Mouse (Mus musculus): Measurements from ENCODE around the gene Brf1.

The Brf1 gene

DNA sequence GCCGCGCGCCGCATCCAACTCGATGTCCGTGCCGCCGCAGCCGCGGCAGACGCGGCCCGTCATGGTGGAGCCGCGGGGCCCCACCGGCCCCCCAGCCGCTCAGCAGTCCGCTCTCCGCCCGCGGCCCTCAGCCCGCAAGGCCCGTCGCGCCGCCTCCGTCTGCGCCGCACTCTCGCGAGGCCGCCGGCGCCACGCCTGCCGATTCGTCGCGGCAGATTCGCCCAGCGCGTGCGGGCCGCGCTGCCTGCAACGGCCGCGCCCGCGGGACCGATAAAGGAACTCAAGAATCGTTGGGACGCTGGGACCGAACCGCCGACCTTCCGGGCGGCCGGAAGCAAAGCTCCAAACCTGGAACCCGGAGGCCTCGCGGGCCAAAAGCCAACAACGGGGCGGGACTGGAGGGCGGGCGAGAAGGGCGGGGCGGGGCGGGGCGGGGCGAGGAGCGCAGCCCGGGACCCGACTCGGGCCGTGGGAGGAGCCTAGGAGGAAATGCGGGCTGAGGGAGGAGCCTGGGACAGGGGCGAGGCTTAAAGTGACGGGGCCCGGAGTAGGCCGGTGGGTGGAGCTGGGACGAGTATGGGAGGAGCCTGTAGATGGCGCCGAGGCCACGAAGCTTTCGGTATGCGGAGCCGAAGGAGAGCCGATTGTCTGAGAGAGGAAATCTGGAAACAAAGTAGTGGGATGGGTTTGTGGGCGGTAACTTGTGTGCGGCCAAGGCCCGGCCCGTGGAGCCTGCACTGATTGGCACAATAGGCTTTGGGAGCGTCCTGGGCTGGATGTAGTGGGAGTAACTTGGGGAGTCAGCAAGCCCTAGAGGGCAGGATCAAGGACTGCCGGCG lies at the start of gene Brf1:
Gene Brf1 (minus strand): TSS at position 411 of the 839 bp plus-strand sequence.
- peak; percentile 99 for DNase-seq (ENCODE audit: low spot score)

DNA sequence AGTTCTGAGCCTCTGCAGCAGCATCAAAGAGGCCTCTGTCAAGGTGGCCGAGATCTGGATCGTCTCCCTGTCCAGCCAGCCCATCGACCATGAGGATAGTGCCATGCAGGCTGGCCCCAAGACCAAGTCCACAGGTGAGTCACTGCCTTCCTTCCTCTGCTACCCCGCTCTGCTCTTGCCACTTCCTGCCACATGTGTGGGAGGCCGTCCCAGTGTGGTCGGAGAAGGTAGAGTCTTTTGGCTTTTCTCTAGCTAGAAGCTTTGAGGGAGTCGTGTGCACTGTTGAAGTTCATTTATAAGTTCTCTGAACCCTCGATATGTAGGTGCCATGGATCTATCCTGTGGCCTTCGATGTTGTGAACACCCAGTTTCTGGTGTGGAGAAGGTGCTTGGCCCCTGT lies 49.3 kb upstream of the Brf1 start:
- DNase-seq (ENCODE audit: low spot score) = no peak

DNA sequence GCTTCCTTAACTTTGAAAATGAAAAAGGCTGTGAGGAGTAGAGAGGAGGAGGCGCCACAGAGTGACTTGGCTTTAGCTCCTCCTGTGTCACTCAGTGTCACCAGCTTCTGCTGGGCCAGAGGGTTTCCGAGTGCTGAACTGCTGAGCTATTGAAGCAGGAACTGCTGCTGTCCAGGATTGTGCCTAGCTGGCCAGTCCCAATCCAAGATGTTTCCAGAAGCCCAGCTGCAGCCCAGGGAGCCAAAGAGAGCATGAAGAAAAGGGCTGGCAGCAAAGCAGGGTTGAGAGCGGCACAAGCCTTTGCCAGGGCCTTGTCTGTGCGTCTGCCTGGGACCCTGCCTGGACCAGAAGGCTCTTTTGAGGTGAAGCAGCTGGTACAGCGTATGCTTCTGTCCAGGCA lies 47.6 kb upstream of the Brf1 start:
- DNase-seq (ENCODE audit: low spot score) = no peak

GRCm38 (mm10) chr12:113046861-113047260 lies 46.4 kb upstream of the Brf1 start:
- DNase-seq (ENCODE audit: low spot score) = no peak

DNA sequence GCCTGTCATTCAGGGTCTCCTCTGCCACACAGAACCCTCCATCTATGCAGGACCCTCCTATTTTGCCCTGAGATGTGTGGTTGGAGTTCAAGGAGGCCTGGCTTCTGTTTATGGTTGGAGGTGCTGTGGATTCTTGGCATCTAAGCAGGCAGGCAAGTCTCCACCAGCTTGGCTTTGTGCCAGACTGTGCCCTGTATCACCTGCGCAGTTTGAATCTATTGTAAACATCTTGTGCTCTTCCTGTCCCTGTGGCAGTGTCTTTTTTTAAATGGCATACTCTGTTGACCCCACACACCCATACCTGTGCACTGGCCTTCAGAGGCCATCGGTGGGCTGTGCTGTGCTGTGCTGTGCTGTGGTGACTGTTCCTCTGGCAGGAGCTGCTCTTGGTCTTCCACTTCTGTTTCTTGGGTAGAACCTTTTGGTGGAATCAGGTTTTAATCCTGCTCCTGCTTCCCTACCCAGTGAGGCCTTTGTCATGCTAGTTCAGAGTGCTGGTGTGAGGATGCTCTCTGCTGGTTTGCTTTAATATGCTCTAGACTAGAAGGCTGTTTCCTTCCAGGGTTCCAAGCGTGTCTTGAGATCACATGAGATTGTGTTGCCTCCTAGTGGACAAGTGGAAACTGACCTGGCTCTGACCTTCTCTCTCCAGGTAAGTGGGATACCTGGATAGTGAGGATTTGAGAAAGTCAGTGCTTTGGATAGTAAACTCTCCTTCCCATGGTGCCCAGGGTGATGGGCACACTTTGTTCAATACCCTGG lies 44.6 kb upstream of the Brf1 start:
- no peak for DNase-seq (ENCODE audit: low spot score)

DNA sequence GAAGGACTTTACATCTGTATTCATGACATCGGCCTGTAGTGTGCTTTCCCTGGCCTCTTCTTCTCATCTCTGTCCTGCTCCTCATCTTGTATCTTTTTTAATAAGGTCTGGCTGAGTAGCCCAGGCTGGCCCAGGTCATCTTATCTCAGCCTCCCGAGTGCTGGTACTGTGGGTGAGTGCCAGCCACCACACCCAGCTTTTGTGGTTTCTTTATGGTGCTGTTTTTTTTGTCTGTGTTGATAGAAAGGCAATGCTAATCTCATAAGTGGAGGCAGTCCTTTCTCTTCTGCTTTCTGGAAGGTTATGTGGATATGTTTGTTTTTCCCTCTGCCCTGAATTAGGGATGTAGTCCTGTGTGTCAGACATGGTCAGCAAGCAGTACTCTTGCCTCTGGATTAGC lies 42.0 kb upstream of the Brf1 start:
- DNase-seq (ENCODE audit: low spot score) = no peak

GRCm38 (mm10) chr12:113041481-113042439 lies 41.3 kb upstream of the Brf1 start:
- no peak for DNase-seq (ENCODE audit: low spot score)

GRCm38 (mm10) chr12:113038414-113038813 lies 37.9 kb upstream of the Brf1 start:
- no peak for DNase-seq (ENCODE audit: low spot score)

- DNase-seq (ENCODE audit: low spot score) = no peak
Observed at GRCm38 (mm10) chr12:113036996-113037395, 36.5 kb upstream of the Brf1 start.

GRCm38 (mm10) chr12:113035093-113035492 lies 34.6 kb upstream of the Brf1 start:
- no peak for DNase-seq (ENCODE audit: low spot score)

DNA sequence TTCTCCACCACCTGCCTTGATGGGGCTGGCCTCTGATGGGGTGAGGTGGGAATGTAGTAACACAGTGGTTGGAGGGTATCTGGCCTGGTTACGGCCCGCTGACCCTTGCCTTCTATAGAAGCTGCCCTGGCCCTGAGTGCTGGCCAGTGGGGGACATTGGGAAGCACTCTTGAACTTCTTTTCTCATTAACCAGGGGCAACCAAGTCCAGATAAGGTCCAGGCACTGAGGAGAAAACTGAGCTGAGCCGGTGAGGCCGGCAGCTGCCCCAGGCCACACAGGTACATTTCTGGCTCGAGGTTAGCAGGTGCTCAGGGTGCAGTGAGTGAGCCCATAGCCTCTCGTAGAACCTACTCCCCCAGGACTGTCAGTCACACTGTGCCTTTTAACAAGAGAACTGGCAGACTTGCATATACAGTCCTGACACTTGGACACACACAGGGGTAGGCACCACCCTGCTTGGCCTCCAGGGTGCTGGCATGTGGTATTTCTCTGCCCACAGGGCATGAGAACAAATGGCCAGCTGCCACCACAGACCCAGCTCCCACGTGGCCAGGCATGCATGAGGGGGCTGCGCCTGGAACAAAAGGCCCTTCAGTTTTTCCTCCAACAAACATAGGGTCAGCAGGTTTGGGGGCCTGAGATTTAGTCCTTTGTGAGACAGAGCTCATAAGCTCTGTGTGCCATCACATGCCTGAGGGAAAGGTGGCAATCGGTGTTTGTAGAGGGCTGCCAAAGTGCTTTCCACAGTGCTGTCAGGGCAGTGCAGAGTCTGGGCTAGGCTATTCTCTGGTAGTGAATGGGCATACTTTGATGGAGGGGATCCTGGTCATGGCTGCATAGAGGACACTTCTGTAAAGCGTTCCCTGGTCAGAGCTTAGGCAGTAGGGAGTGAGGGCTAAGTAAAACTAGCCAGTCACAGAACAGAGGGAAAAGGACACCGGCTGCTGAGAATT lies 32.1 kb upstream of the Brf1 start:
- DNase-seq (ENCODE audit: low spot score) = peak; percentile 84

DNA sequence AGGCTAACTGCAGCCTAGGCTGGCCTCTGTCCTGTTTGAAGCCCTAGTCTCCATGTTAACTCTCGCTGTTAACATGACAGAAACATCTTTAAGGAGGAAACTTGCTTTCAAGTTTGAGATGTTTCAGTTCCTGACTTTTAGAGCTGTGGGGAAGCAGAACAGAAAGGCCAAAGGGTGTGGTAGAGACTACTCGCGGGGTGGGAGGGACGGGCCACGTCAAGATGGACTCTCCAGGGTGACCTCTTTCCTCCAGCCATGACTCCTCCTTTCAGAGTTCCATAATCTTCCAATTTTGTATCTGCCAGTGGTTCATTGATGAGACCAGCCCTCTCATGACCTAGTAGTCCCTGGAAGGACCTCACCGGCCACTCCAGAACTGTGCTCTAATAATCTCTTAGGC lies 30.9 kb upstream of the Brf1 start:
- no peak for DNase-seq (ENCODE audit: low spot score)

GRCm38 (mm10) chr12:113030993-113031392 lies 30.5 kb upstream of the Brf1 start:
- DNase-seq (ENCODE audit: low spot score) = no peak

- DNase-seq (ENCODE audit: low spot score) = no peak
Observed at GRCm38 (mm10) chr12:113030046-113030445, 29.5 kb upstream of the Brf1 start.

DNA sequence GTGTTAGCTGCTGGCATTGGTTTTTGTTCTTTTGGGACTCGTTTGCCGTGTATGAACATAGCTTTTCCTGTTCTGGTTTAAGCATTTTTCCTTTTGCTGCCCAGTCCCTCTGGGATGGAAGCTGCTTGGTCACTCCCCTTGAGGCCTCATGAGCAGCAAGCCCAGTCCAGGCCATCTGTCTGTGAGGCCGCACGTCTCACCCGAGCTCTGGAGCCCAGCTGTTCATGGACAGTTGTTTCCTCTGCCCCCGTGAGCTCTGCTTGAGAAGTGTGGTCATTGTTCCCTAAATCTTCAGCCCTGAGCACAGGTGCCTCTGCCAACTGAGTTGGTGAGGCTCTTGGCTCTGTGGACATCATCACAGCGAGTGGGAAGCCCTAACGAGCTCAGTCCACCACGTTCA lies 28.4 kb upstream of the Brf1 start:
- no peak for DNase-seq (ENCODE audit: low spot score)

- DNase-seq (ENCODE audit: low spot score) = no peak
Observed at GRCm38 (mm10) chr12:113028067-113028466, 27.6 kb upstream of the Brf1 start.

DNA sequence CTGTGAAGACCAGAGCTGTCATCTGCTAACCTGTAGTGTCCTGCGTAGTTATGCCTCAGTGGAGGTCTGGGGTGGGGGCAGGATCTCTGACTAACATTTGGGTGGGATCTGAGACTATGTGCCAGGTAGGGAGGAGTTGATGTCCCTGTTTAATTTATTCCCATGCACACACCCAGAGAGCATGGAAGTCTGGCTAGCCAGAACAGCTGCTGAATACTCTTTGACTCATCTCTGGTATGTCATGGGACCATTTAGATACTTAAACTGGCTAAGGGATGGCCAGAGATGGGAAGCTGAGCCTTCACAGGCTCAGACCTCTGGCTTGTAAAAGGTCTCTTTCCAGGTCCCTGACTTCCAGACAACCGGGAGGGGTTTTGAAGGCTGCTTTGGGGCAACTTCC lies 27.0 kb upstream of the Brf1 start:
- no peak for DNase-seq (ENCODE audit: low spot score)

DNA sequence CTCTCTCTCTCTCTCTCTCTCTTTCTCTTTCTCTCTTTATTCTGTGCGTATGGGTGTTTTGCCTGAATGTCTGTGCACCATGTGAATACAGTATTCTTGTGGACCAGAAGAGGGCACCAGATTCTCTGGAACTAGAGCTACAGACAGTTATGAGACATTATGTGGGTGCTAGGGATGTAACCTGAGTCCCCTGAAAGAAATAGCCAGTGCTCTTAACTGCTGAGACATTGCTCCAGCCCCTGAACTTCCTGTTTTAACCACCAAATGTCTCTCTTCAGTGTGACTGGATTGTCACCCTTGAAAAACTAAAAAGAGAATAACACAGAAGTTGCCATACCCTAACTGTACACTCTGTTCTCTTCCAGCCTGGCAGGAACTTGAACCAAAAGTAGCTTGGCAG lies 26.1 kb upstream of the Brf1 start:
- no peak for DNase-seq (ENCODE audit: low spot score)

DNA sequence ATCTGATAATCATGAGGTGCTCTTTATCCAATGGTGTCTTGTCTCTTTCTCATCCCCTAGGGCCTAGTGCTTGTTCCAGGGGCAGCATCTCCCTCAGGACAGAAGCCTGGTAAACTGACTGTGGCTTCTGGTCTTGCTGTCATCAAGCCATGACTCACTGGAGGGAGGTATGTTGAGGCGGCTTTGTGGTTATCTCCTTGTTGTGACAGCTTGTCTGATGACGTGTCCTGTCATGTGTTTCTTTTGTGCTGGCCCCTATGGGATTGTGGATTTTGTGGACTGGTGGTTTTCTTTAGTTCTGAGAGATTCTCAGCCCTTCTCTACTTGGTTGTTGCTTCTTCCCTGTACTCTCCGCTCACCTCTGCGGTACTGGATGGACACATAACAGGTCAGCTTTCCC lies 22.6 kb upstream of the Brf1 start:
- DNase-seq (ENCODE audit: low spot score) = no peak

- DNase-seq (ENCODE audit: low spot score) = no peak
Observed at GRCm38 (mm10) chr12:113021488-113021887, 21.0 kb upstream of the Brf1 start.

DNA sequence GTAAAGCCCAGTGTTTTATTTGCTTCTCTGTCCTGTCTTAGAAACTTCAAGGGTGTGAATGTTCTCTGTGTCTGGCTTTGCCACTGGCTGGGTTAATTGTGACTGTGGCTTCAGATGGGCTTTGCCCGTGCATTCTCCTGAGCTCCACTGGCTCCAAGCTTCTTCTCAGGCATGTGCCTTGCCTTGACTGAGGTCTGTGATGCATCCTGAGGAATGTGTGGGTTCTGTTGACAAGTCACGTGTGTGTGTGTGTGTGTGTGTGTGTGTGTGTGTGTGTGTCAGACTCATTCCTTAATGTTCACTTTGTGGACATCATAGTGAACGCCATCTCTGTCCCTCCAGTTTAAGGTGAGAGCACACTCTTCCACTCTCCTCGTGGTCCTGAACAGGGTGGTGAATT lies 18.3 kb upstream of the Brf1 start:
- DNase-seq (ENCODE audit: low spot score) = no peak
